Mouse (Mus musculus): ENCODE measurements at regions not wholly inside any gene's neighbourhood (a gene's known extent, or its start where the extent isn't known, plus 50 kb on each side); places are given as distances from the start of the nearest gene placed in this dataset.
"Not testable (repeated sequence)": the region's sequence is repeated elsewhere in the genome, so short reads cannot be mapped to it uniquely, and the experiment has no call there.

- not testable (repeated sequence) for H3K36me3 ChIP-seq (replicated peaks); DNase-seq (ENCODE audit: extremely low spot score, low spot score); H3K4me1 ChIP-seq; H3K27me3 ChIP-seq (ENCODE audit: poor library complexity, severe bottlenecking); H3K9me3 ChIP-seq; H3K27ac ChIP-seq; H3K4me3 ChIP-seq
- 75% methylated on average over 3 of the region's 3 CpGs for WGBS
Measured at GRCm38 (mm10) chr16:21102033-21102432, 51.8 kb downstream of the Teddm3 start.

- not testable (repeated sequence) for H3K9me3 ChIP-seq; H3K4me3 ChIP-seq; H3K27ac ChIP-seq; DNase-seq (ENCODE audit: extremely low spot score, low spot score); H3K4me1 ChIP-seq; H3K36me3 ChIP-seq (replicated peaks); H3K27me3 ChIP-seq (ENCODE audit: poor library complexity, severe bottlenecking)
- 87% methylated on average over 2 of the region's 2 CpGs for WGBS
Measured at GRCm38 (mm10) chr16:21100126-21100525, 53.7 kb downstream of the Teddm3 start.

GRCm38 (mm10) chr16:21074779-21075148, 79.0 kb downstream of the Teddm3 start:
- peaks cover 3% of the 10 kb centered on the region; the same call in 1 of the 2 replicates for H3K4me1 ChIP-seq
- no peak for DNase-seq (ENCODE audit: extremely low spot score, low spot score)
- H3K36me3 ChIP-seq (replicated peaks), result no peaks in the 10 kb centered on the region
- no peaks in the 10 kb centered on the region for H3K9me3 ChIP-seq
- H3K4me3 ChIP-seq, result no peak overlapping the region
- 70% methylated on average over 5 of the region's 5 CpGs for whole genome bisulfite sequencing
- no peak overlapping the region for H3K27ac ChIP-seq
- no peaks in the 10 kb centered on the region for H3K27me3 ChIP-seq (ENCODE audit: poor library complexity, severe bottlenecking)

GRCm38 (mm10) chr16:21074082-21074778, 79.6 kb downstream of the Teddm3 start:
- not testable (repeated sequence) for H3K27ac ChIP-seq; H3K27me3 ChIP-seq (ENCODE audit: poor library complexity, severe bottlenecking); H3K36me3 ChIP-seq (replicated peaks); H3K4me1 ChIP-seq; H3K4me3 ChIP-seq; H3K9me3 ChIP-seq; DNase-seq (ENCODE audit: extremely low spot score, low spot score)
- WGBS, result 30% methylated on average over 8 of the region's 10 CpGs

GRCm38 (mm10) chr16:21060211-21060610, 93.6 kb downstream of the Teddm3 start:
- 85% methylated on average over 2 of the region's 2 CpGs for WGBS

GRCm38 (mm10) chr16:21054772-21055171, 99.0 kb downstream of the Teddm3 start:
- Histone ChIP-seq H3K9me3 (peaks cover 31% of the 10 kb centered on the region), H3K27me3 (ENCODE audit: poor library complexity, severe bottlenecking) (no peaks in the 10 kb centered on the region), H3K4me3 (no peak overlapping the region), H3K36me3 (replicated peaks) (no peaks in the 10 kb centered on the region), H3K4me1 (no peaks in the 10 kb centered on the region), H3K27ac (no peak overlapping the region)
- no peak for DNase-seq (ENCODE audit: extremely low spot score, low spot score)

More at GRCm38 (mm10) chr16:21060211-21060610, 93.6 kb downstream of the Teddm3 start:
- H3K36me3 ChIP-seq (replicated peaks), result no peaks in the 10 kb centered on the region
- H3K27ac ChIP-seq, result no peak overlapping the region
- H3K4me3 ChIP-seq, result no peak overlapping the region
- H3K4me1 ChIP-seq, result no peaks in the 10 kb centered on the region
- peaks cover 11% of the 10 kb centered on the region for H3K9me3 ChIP-seq
- H3K27me3 ChIP-seq (ENCODE audit: poor library complexity, severe bottlenecking), result no peaks in the 10 kb centered on the region
- no peak for DNase-seq (ENCODE audit: extremely low spot score, low spot score)

- WGBS, result 79% methylated on average over 1 of the region's 1 CpGs
Measured at GRCm38 (mm10) chr16:21022087-21022486, 131.7 kb downstream of the Teddm3 start.

GRCm38 (mm10) chr16:21004871-21005270, 148.9 kb downstream of the Teddm3 start:
- no peaks in the 10 kb centered on the region for H3K4me1 ChIP-seq
- DNase-seq (ENCODE audit: extremely low spot score, low spot score), result no peak
- H3K9me3 ChIP-seq, result peaks cover 8% of the 10 kb centered on the region
- no peak overlapping the region for H3K4me3 ChIP-seq
- H3K36me3 ChIP-seq (replicated peaks), result no peaks in the 10 kb centered on the region
- no peaks in the 10 kb centered on the region for H3K27me3 ChIP-seq (ENCODE audit: poor library complexity, severe bottlenecking)
- H3K27ac ChIP-seq, result no peak overlapping the region

More at GRCm38 (mm10) chr16:21022087-21022486, 131.7 kb downstream of the Teddm3 start:
- DNase-seq (ENCODE audit: extremely low spot score, low spot score); H3K27me3 ChIP-seq (ENCODE audit: poor library complexity, severe bottlenecking); H3K4me3 ChIP-seq; H3K36me3 ChIP-seq (replicated peaks); H3K27ac ChIP-seq; H3K9me3 ChIP-seq; H3K4me1 ChIP-seq: not testable (repeated sequence)

- peaks cover 8% of the 10 kb centered on the region for H3K9me3 ChIP-seq
- no peak overlapping the region for H3K27ac ChIP-seq
- no peaks in the 10 kb centered on the region for H3K36me3 ChIP-seq (replicated peaks)
- H3K27me3 ChIP-seq (ENCODE audit: poor library complexity, severe bottlenecking), result no peaks in the 10 kb centered on the region
- no peak overlapping the region for H3K4me3 ChIP-seq
- no peaks in the 10 kb centered on the region for H3K4me1 ChIP-seq
- no peak for DNase-seq (ENCODE audit: extremely low spot score, low spot score)
- WGBS, result 94% methylated on average over 1 of the region's 1 CpGs
Measured at GRCm38 (mm10) chr16:21001126-21001525, 152.7 kb downstream of the Teddm3 start.

- Histone ChIP-seq H3K4me3 (no peak overlapping the region), H3K36me3 (replicated peaks) (no peaks in the 10 kb centered on the region), H3K27me3 (ENCODE audit: poor library complexity, severe bottlenecking) (no peaks in the 10 kb centered on the region), H3K4me1 (no peaks in the 10 kb centered on the region), H3K27ac (no peak overlapping the region), H3K9me3 (peaks cover 8% of the 10 kb centered on the region; the same call in 1 of the 2 replicates)
- 83% methylated on average over 2 of the region's 2 CpGs for WGBS
- DNase-seq (ENCODE audit: extremely low spot score, low spot score), result no peak
Measured at GRCm38 (mm10) chr16:20990524-20990923, 163.3 kb downstream of the Teddm3 start.

- Histone ChIP-seq H3K4me3 (no peak overlapping the region), H3K27me3 (ENCODE audit: poor library complexity, severe bottlenecking) (no peaks in the 10 kb centered on the region), H3K36me3 (replicated peaks) (no peaks in the 10 kb centered on the region), H3K27ac (no peak overlapping the region), H3K9me3 (no peaks in the 10 kb centered on the region), H3K4me1 (no peaks in the 10 kb centered on the region)
- WGBS, result 82% methylated on average over 2 of the region's 2 CpGs
- no peak for DNase-seq (ENCODE audit: extremely low spot score, low spot score)
Measured at GRCm38 (mm10) chr16:20975406-20975805, 178.4 kb downstream of the Teddm3 start.

GRCm38 (mm10) chr16:20972442-20972841, 181.4 kb downstream of the Teddm3 start:
- no peaks in the 10 kb centered on the region for H3K4me1 ChIP-seq
- no peak overlapping the region for H3K27ac ChIP-seq
- no peak overlapping the region for H3K4me3 ChIP-seq
- no peak for DNase-seq (ENCODE audit: extremely low spot score, low spot score)
- H3K36me3 ChIP-seq (replicated peaks), result no peaks in the 10 kb centered on the region
- H3K9me3 ChIP-seq, result no peaks in the 10 kb centered on the region
- H3K27me3 ChIP-seq (ENCODE audit: poor library complexity, severe bottlenecking), result no peaks in the 10 kb centered on the region

- Histone ChIP-seq H3K9me3 (no peaks in the 10 kb centered on the region), H3K4me3 (no peak overlapping the region), H3K27ac (no peak overlapping the region), H3K4me1 (no peaks in the 10 kb centered on the region), H3K36me3 (replicated peaks) (no peaks in the 10 kb centered on the region), H3K27me3 (ENCODE audit: poor library complexity, severe bottlenecking) (no peaks in the 10 kb centered on the region)
- no peak for DNase-seq (ENCODE audit: extremely low spot score, low spot score)
- WGBS, result 86% methylated on average over 10 of the region's 10 CpGs
Measured at GRCm38 (mm10) chr16:20958905-20959304, 194.9 kb downstream of the Teddm3 start.

- no peak overlapping the region for H3K27ac ChIP-seq
- H3K27me3 ChIP-seq (ENCODE audit: poor library complexity, severe bottlenecking), result no peaks in the 10 kb centered on the region
- no peak for DNase-seq (ENCODE audit: extremely low spot score, low spot score)
- 90% methylated on average over 1 of the region's 1 CpGs for WGBS
- H3K9me3 ChIP-seq, result no peaks in the 10 kb centered on the region
- H3K4me1 ChIP-seq, result no peaks in the 10 kb centered on the region
- H3K4me3 ChIP-seq, result no peak overlapping the region
- H3K36me3 ChIP-seq (replicated peaks), result no peaks in the 10 kb centered on the region
Measured at GRCm38 (mm10) chr16:20936722-20937121, 202.4 kb upstream of the Thpo start.

Measured in forebrain, embryonic 10.5 days (tissue).